Mouse (Mus musculus) bone marrow, adult 2 months (tissue): Measurements from ENCODE around the gene Slc9a8.

ENCODE experiments used
- CTCF ChIP-seq: fragments of 200-500 bp; IDR thresholded peaks from 2 replicates; pipeline ENCODE4 v1.5.1; 2011; ENCODE audit warnings: low read length, control low read depth; ENCODE audit not compliant: control insufficient read depth, insufficient read depth
- POLR2A ChIP-seq: fragments of 200-500 bp; IDR thresholded peaks from 2 replicates; pipeline ENCODE4 v1.6.1; 2011; ENCODE audit warnings: low read depth, mild to moderate bottlenecking, control low read depth, low read length, borderline replicate concordance; ENCODE audit not compliant: control insufficient read depth

DNA sequence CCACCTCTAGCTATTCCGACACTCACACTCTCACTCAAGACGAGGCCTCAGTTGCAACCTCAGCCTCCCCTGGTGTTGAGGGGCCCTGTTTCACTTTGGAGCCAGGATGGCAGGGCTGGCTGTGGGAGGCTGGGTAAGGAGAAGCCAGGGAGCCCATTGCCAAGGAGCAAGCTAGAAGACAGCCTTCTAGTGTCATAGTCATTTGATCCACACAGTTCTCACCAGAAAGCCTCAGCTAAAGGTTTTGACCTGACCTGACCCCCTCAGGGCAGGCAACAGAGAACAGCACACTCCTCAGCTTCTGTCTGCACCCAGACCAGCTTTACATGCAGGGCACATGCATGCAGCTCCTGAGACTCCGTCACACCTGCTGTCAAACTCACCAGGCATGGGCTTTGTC lies 44.4 kb downstream of the Slc9a8 start:
- no peak for TF ChIP-seq CTCF
- TF ChIP-seq POLR2A, result no peak
